Mouse (Mus musculus) sigmoid colon, adult 10 weeks (tissue): Measurements from ENCODE around the gene Fhad1. TPM values are rescaled to one million over a fixed set of nuclear protein-coding genes. Genes with fewer than 3 reads are reported as not detected.

Source experiments
- polyA plus RNA-seq: library from polyadenylated mRNA; stranded (reverse); fragments of 350-450 nt; fragmentation: Illumina TruSeq; extraction: RNeasy Lipid Tissue Mini Kit (QIAGEN cat#74804); gene quantifications from one replicate; pipeline ENCODE4 v1.2.3, GENCODE M21; 2014; ENCODE audit warnings: low read depth, low replicate concordance

The Fhad1 gene
- polyA plus RNA-seq = 1.4 TPM

DNA sequence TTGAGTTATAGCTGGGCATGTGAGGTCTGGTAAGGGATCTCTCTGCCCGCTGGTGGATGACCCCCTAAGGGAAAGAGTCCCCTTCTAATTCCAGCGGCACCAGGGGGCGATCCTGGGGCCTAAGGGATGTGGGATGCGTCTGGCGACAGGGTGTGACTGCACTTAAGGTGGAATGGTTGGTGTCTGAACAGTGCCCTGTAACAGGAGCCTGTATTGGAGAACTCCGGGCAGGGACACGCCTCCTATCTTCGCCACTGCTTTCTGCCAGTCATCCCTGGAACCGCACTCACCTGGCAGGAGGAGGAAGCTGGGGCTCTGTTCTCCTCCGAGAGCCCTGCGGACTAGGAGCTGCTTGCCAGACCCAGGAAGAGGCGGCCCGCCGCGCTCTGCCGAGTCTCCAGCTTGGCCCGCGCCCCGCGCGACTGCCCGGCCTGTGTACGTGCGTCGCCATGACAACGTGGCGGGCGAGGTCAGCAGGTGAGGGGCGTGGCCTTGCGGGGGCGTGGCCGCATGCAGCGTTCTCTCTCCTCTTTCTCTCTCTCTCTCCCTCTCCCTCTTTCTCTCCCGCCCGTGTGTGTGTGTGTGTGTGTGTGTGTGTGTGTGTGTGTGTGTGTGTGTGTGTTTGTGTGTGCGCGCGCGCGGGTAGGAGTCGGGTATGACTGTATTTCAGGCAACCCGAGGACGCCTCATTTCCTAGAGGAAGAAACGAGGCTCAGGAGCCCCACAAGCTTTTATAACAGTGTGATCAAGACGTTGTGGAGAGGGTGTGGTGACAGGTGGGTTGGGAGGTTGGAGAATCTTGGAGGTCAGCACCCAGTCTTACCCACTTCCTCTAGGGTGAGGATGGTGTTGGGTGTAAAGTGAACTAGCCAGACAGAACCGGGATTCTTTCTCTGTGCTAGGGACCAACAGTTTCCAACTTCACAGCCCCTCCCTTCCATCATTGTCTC, at the start of gene Fhad1:
Gene Fhad1 (minus strand): TSS at position 424 of the 950 bp plus-strand sequence.

GRCm38 (mm10) chr4:141874601-141875460, 140.1 kb downstream of the Fhad1 start, which contains the start of gene Efhd2:
Gene Efhd2 (minus strand): TSS chr4:141874920.

DNA sequence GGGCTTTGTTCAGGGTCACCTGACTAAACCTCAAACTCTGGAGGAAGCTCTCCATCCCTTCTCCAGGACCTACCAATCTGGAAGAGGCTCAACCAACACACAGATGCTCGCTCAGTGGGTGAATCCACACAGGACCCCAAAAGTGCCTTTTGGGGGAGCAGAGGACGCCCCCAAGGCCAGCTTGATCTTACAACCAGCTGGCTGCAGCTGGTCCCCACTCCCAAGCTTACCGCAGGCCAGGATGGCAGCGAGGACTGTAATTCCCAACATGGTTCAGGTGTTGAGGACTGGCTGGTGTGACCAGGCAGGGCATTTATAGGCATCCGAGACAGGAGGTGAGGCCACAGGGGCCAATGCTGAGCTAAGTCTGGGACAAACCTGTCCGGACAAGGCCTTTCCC, 168.9 kb downstream of the Fhad1 start, which contains the start of gene Ctrc:
Gene Ctrc (minus strand): TSS at position 361 of the 400 bp plus-strand sequence.

Other genes with a start within 250 kb of the Fhad1 start
- 4.8 TPM for gene Dnajc16, start 224.2 kb downstream of the Fhad1 start, polyA plus RNA-seq
- 13.6 TPM for gene Casp9, start 221.5 kb downstream of the Fhad1 start, polyA plus RNA-seq
- gene Cela2a, start 188.9 kb downstream of the Fhad1 start, polyA plus RNA-seq = 5.2 TPM
- not detected for gene Ctrc, start 168.7 kb downstream of the Fhad1 start, polyA plus RNA-seq
- 9.8 TPM for gene Efhd2, start 140.2 kb downstream of the Fhad1 start, polyA plus RNA-seq
- 0.44 TPM for gene Tmem51, start 69.2 kb upstream of the Fhad1 start, polyA plus RNA-seq
- gene Kazn, start 224.3 kb upstream of the Fhad1 start, polyA plus RNA-seq = 8.0 TPM